Mouse (Mus musculus) CH12.LX (cell line): ENCODE data around the gene Phyhd1. TPM values are rescaled to one million over a fixed set of nuclear protein-coding genes. Genes with fewer than 3 reads are reported as not detected.

Experiments used
- DNase-seq: peaks from one replicate; pipeline ENCODE4 v3.0.0-alpha.2; 2013; ENCODE audit errors: extremely low read depth
- H3K27ac ChIP-seq: 2 replicates; pipeline ENCODE4 v1.5.1; 2012; ENCODE audit warnings: low read depth, mild to moderate bottlenecking, control low read depth, moderate library complexity; ENCODE audit not compliant: insufficient read depth
- H3K27me3 ChIP-seq: replicated peaks from 2 replicates; pipeline ENCODE3; 2012; ENCODE audit warnings: inconsistent platforms
- H3K36me3 ChIP-seq, 2 experiments: replicated peaks in 1 of 2; 2 replicates each; pipeline versions ENCODE3 to v1.6.1; 2012; ENCODE audit warnings: inconsistent platforms in 1 of 2, low read length in 1 of 2, mild to moderate bottlenecking in 1 of 2, mixed read lengths in 1 of 2, moderate library complexity in 1 of 2; ENCODE audit not compliant: control insufficient read depth in 1 of 2, insufficient read depth in 1 of 2
- H3K4me1 ChIP-seq, 2 experiments: 2 replicates each; pipeline ENCODE4 v1.6.1; 2012; ENCODE audit warnings: inconsistent platforms in 1 of 2, moderate library complexity in 1 of 2; ENCODE audit not compliant: insufficient read depth in 2 of 2, control insufficient read depth in 1 of 2
- H3K4me2 ChIP-seq: 2 replicates; pipeline ENCODE4 v1.6.1; 2012; ENCODE audit warnings: low read depth, mild to moderate bottlenecking, control low read depth; ENCODE audit not compliant: poor library complexity, insufficient read depth, severe bottlenecking
- H3K4me3 ChIP-seq, 3 experiments: fragments of 150-350 bp in 1 of 3; sonication (generic) in 1 of 3; replicated peaks in 1 of 3; 2 replicates each; pipeline versions ENCODE3 to v1.5.1; 2011 to 2012; ENCODE audit warnings: low read depth in 2 of 3, low read length in 2 of 3, mild to moderate bottlenecking in 2 of 3, moderate library complexity in 2 of 3, control low read depth in 1 of 3, improper control_type of control experiment in 1 of 3, inconsistent platforms in 1 of 3, mixed read lengths in 1 of 3; ENCODE audit not compliant: poor library complexity in 1 of 3
- H3K79me2 ChIP-seq: replicated peaks from 2 replicates; pipeline ENCODE4 v1.6.1; 2012; ENCODE audit warnings: mild to moderate bottlenecking, moderate library complexity; ENCODE audit not compliant: control insufficient read depth, poor library complexity, insufficient read depth, severe bottlenecking; ENCODE audit errors: extremely low read depth
- H3K9ac ChIP-seq: 2 replicates; pipeline ENCODE4 v1.6.1; 2012; ENCODE audit warnings: low read depth, mild to moderate bottlenecking, control low read depth, moderate library complexity; ENCODE audit not compliant: insufficient read depth
- H3K9me3 ChIP-seq: replicated peaks from 2 replicates; pipeline ENCODE3; 2012; ENCODE audit warnings: low read length, inconsistent platforms, mixed read lengths
- BHLHE40 ChIP-seq: IDR thresholded peaks from 2 replicates; pipeline ENCODE4 v1.6.1; 2011; ENCODE audit warnings: mild to moderate bottlenecking, low read depth, low read length, improper control_type of control experiment
- CHD1 ChIP-seq: IDR thresholded peaks from 2 replicates; pipeline ENCODE4 v1.6.1; 2012; ENCODE audit warnings: low read depth, low read length, improper control_type of control experiment, inconsistent platforms
- CHD2 ChIP-seq: IDR thresholded peaks from 2 replicates; pipeline ENCODE4 v1.6.1; 2011; ENCODE audit warnings: low read length, improper control_type of control experiment
- CTCF ChIP-seq, 2 experiments: IDR thresholded peaks in 1 of 2; conservative IDR thresholded peaks in 1 of 2; 2 replicates each; pipeline ENCODE4 v1.5.1; 2011 to 2012; ENCODE audit warnings: low read depth in 2 of 2, low read length in 2 of 2, improper control_type of control experiment in 1 of 2, inconsistent platforms in 1 of 2, mild to moderate bottlenecking in 1 of 2, moderate library complexity in 1 of 2
- E2F4 ChIP-seq: IDR thresholded peaks from 2 replicates; pipeline ENCODE4 v1.6.1; 2011; ENCODE audit warnings: low read depth, low read length, improper control_type of control experiment; ENCODE audit not compliant: insufficient replicate concordance
- ELF1 ChIP-seq: IDR thresholded peaks from 2 replicates; pipeline ENCODE4 v1.6.1; 2014; ENCODE audit warnings: low read depth, mild to moderate bottlenecking, inconsistent platforms, low read length, improper control_type of control experiment
- EP300 ChIP-seq: IDR thresholded peaks from 2 replicates; pipeline ENCODE4 v1.6.1; 2011; ENCODE audit warnings: low read length, improper control_type of control experiment
- ETS1 ChIP-seq: conservative IDR thresholded peaks from 2 replicates; pipeline ENCODE4 v1.6.1; 2012; ENCODE audit warnings: low read depth, mild to moderate bottlenecking, inconsistent platforms, low read length, improper control_type of control experiment, moderate library complexity
- GABPA ChIP-seq: IDR thresholded peaks from 2 replicates; pipeline ENCODE4 v1.6.1; 2012; ENCODE audit warnings: low read depth, low read length, improper control_type of control experiment, inconsistent platforms; ENCODE audit not compliant: insufficient replicate concordance
- HCFC1 ChIP-seq: IDR thresholded peaks from 2 replicates; pipeline ENCODE4 v1.6.1; 2012; ENCODE audit warnings: low read depth, mild to moderate bottlenecking, inconsistent platforms, low read length, improper control_type of control experiment
- IRF4 ChIP-seq: IDR thresholded peaks from 2 replicates; pipeline ENCODE4 v1.6.1; 2014; ENCODE audit warnings: low read depth, mild to moderate bottlenecking, inconsistent platforms, low read length, improper control_type of control experiment
- JUN ChIP-seq: IDR thresholded peaks from 2 replicates; pipeline ENCODE4 v1.6.1; 2011; ENCODE audit warnings: low read depth, mild to moderate bottlenecking, low read length, improper control_type of control experiment, moderate library complexity; ENCODE audit not compliant: insufficient read depth
- JUND ChIP-seq: conservative IDR thresholded peaks from 2 replicates; pipeline ENCODE4 v1.6.1; 2011; ENCODE audit warnings: low read depth, low read length, improper control_type of control experiment
- KAT2A ChIP-seq: IDR thresholded peaks from 2 replicates; pipeline ENCODE4 v1.6.1; 2012; ENCODE audit warnings: low read length, improper control_type of control experiment, inconsistent platforms; ENCODE audit not compliant: insufficient replicate concordance
- MAFK ChIP-seq: IDR thresholded peaks from 2 replicates; pipeline ENCODE4 v1.6.1; 2011; ENCODE audit warnings: low read length, improper control_type of control experiment; ENCODE audit not compliant: insufficient replicate concordance
- MAX ChIP-seq: IDR thresholded peaks from 2 replicates; pipeline ENCODE4 v1.6.1; 2011; ENCODE audit warnings: low read length, improper control_type of control experiment
- MAZ ChIP-seq: IDR thresholded peaks from 2 replicates; pipeline ENCODE4 v1.6.1; 2012; ENCODE audit warnings: low read depth, mild to moderate bottlenecking, inconsistent platforms, low read length, improper control_type of control experiment, moderate library complexity
- MEF2A ChIP-seq: IDR thresholded peaks from 2 replicates; pipeline ENCODE4 v1.6.1; 2014; ENCODE audit warnings: low read depth, mild to moderate bottlenecking, inconsistent platforms, low read length, improper control_type of control experiment, borderline replicate concordance
- MXI1 ChIP-seq: IDR thresholded peaks from 2 replicates; pipeline ENCODE4 v1.6.1; 2011; ENCODE audit warnings: mild to moderate bottlenecking, low read depth, low read length, improper control_type of control experiment
- MYC ChIP-seq: IDR thresholded peaks from 2 replicates; pipeline ENCODE4 v1.6.1; 2011; ENCODE audit warnings: low read depth, mild to moderate bottlenecking, improper control_type of control experiment, low read length
- NELFE ChIP-seq: IDR thresholded peaks from 2 replicates; pipeline ENCODE4 v1.6.1; 2011; ENCODE audit warnings: low read depth, low read length, improper control_type of control experiment
- NRF1 ChIP-seq: IDR thresholded peaks from 2 replicates; pipeline ENCODE4 v1.6.1; 2014; ENCODE audit warnings: low read depth, mild to moderate bottlenecking, inconsistent platforms, low read length, improper control_type of control experiment, moderate library complexity
- PAX5 ChIP-seq: IDR thresholded peaks from 2 replicates; pipeline ENCODE4 v1.6.1; 2012; ENCODE audit warnings: low read length, inconsistent platforms, mixed read lengths
- POLR2A ChIP-seq: IDR thresholded peaks from 2 replicates; pipeline ENCODE4 v1.6.1; 2011; ENCODE audit warnings: low read depth, mild to moderate bottlenecking, improper control_type of control experiment, low read length
- POLR2AphosphoS2 ChIP-seq: IDR thresholded peaks from 2 replicates; pipeline ENCODE4 v1.6.1; 2011; ENCODE audit warnings: low read depth, low read length, improper control_type of control experiment
- RAD21 ChIP-seq: IDR thresholded peaks from 2 replicates; pipeline ENCODE4 v1.6.1; 2011; ENCODE audit warnings: low read depth, mild to moderate bottlenecking, low read length, improper control_type of control experiment, moderate library complexity
- RCOR1 ChIP-seq: conservative IDR thresholded peaks from 2 replicates; pipeline ENCODE4 v1.6.1; 2012; ENCODE audit warnings: low read depth, mild to moderate bottlenecking, inconsistent platforms, low read length, improper control_type of control experiment
- SIN3A ChIP-seq: IDR thresholded peaks from 2 replicates; pipeline ENCODE4 v1.6.1; 2012; ENCODE audit warnings: low read length, improper control_type of control experiment, inconsistent platforms
- SMC3 ChIP-seq: IDR thresholded peaks from 2 replicates; pipeline ENCODE4 v1.6.1; 2011; ENCODE audit warnings: low read depth, low read length, improper control_type of control experiment
- TBP ChIP-seq: conservative IDR thresholded peaks from 2 replicates; pipeline ENCODE4 v1.6.1; 2011; ENCODE audit warnings: low read depth, low read length, improper control_type of control experiment
- TCF12 ChIP-seq: IDR thresholded peaks from 2 replicates; pipeline ENCODE4 v1.6.1; 2014; ENCODE audit warnings: low read depth, mild to moderate bottlenecking, inconsistent platforms, low read length, improper control_type of control experiment
- UBTF ChIP-seq: IDR thresholded peaks from 2 replicates; pipeline ENCODE4 v1.6.1; 2012; ENCODE audit warnings: low read depth, mild to moderate bottlenecking, inconsistent platforms, low read length, improper control_type of control experiment, moderate library complexity
- USF1 ChIP-seq: IDR thresholded peaks from 2 replicates; pipeline ENCODE4 v1.6.1; 2014; ENCODE audit warnings: low read depth, mild to moderate bottlenecking, inconsistent platforms, low read length, improper control_type of control experiment
- USF2 ChIP-seq: conservative IDR thresholded peaks from 2 replicates; pipeline ENCODE4 v1.6.1; 2011; ENCODE audit warnings: low read depth, low read length, improper control_type of control experiment
- ZC3H11A ChIP-seq: IDR thresholded peaks from 2 replicates; pipeline ENCODE4 v1.6.1; 2012; ENCODE audit warnings: low read depth, mild to moderate bottlenecking, inconsistent platforms, low read length, improper control_type of control experiment
- ZKSCAN1 ChIP-seq: IDR thresholded peaks from 2 replicates; pipeline ENCODE4 v1.6.1; 2012; ENCODE audit warnings: low read depth, inconsistent platforms, low read length, improper control_type of control experiment, borderline replicate concordance
- ZMIZ1 ChIP-seq: IDR thresholded peaks from 2 replicates; pipeline ENCODE4 v1.6.1; 2012; ENCODE audit warnings: low read depth, mild to moderate bottlenecking, inconsistent platforms, low read length, improper control_type of control experiment
- ZNF384 ChIP-seq: IDR thresholded peaks from 2 replicates; pipeline ENCODE4 v1.6.1; 2012; ENCODE audit warnings: low read depth, low read length, improper control_type of control experiment, inconsistent platforms
- dilution Hi-C: fragments of 300-500 bp; cut with MboI; formaldehyde crosslinking; loops from 2 replicates; pipeline ENCODE4 v1.14.3; 2020; ENCODE audit warnings: low sequenced_read_pairs; ENCODE audit not compliant: extremely low pct_unique_long_range_greater_than_20kb, extremely low pct_ligation_motif_present
- in situ Hi-C: fragments of 300-500 bp; cut with MboI; formaldehyde crosslinking; loops from 3 replicates; pipeline ENCODE4 v1.14.3; 2019; ENCODE audit warnings: low sequenced_read_pairs, low pct_ligation_motif_present, low pct_unique_long_range_greater_than_20kb, mixed read lengths
- polyA plus RNA-seq: library from polyadenylated mRNA; unstranded; fragments of >175 nt; gene quantifications from 2 replicates; pipeline ENCODE4 v1.2.1, GENCODE M21; 2012; ENCODE audit warnings: low read depth; ENCODE audit not compliant: insufficient read length
- total RNA-seq, 2 experiments: library from RNA; depleted of rRNA; stranded (reverse); fragments of 300-350 nt in 1 of 2; fragments of >200 nt in 1 of 2; gene quantifications; 2 replicates each; pipeline ENCODE4 v1.2.3; 2012 to 2014

The Phyhd1 gene
- total and polyA plus RNA-seq, 3 experiments: 7.1 to 9.7 (median 8.9) TPM

DNA sequence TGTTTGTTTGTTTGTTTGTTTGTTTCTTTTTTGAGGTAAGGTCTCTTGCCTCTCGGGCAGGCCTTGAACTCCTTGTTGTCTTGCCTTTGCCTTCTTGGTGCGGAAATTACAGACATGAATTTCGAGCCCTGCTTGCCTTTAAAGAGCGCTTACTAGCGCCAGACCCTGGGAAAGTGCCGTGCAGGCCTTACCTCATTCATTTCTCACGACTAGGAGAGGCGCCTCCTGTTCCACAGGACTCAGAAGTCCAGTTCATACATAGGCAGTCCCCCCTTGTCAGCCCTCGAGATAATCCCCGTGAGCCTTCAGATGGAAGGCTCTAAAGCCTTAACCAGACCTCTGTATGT, 21.0 kb downstream of the Phyhd1 start:
- Histone ChIP-seq H3K79me2 (peaks cover 50% of the 10 kb centered on the region), H3K27me3 (no peaks in the 10 kb centered on the region), H3K36me3 (peaks cover 7 to 38% of the 10 kb centered on the region in 2 experiments), H3K4me1 (peaks cover 8 to 31% of the 10 kb centered on the region in 2 experiments), H3K4me3 (peak overlapping the region; percentile 97 to 99 (median 99)), H3K9me3 (no peaks in the 10 kb centered on the region), H3K4me2 (peak overlapping the region; percentile 94), H3K9ac (peak overlapping the region; percentile 91), H3K27ac (no peak overlapping the region)
- dilution Hi-C loops (no loop called here), in situ Hi-C loops (loop anchor here (5.0 kb wide), 1 partner anchor 100 kb away; no protein-coding TSS in a partner anchor)
- no peak; the same call in 1 of the 2 replicates for TF ChIP-seq ELF1
- no peak for TF ChIP-seq POLR2A
- no peak for TF ChIP-seq POLR2AphosphoS2
- no peak for TF ChIP-seq ZMIZ1
- TF ChIP-seq UBTF: no peak
- TF ChIP-seq RAD21: no peak
- TF ChIP-seq JUND: 0 out of 2 replicates have a peak, but pooled peaks have one; percentile 20
- TF ChIP-seq CTCF (conservative IDR thresholded peaks at IDR 0.05 in 1 of 2, IDR thresholded peaks at IDR 0.05 in 1 of 2; ENCODE audit: low read depth in 2 of 2, low read length in 2 of 2): peak in 1 of 2 experiments; percentile 31; a peak in 2 of 4 replicates
- no peak for TF ChIP-seq NRF1
- TF ChIP-seq USF2: no peak
- TF ChIP-seq EP300: no peak
- TF ChIP-seq RCOR1: no peak
- TF ChIP-seq ZKSCAN1: no peak
- no peak for TF ChIP-seq JUN
- TF ChIP-seq CHD1: 0 out of 2 replicates have a peak, but pooled peaks have one; percentile 12
- TF ChIP-seq BHLHE40: no peak
- no peak for TF ChIP-seq HCFC1
- TF ChIP-seq KAT2A: no peak
- no peak for TF ChIP-seq CHD2
- no peak for TF ChIP-seq MEF2A
- TF ChIP-seq MAFK: no peak
- no peak for TF ChIP-seq E2F4
- TF ChIP-seq ZNF384: no peak
- TF ChIP-seq GABPA: no peak
- no peak for TF ChIP-seq MYC
- TF ChIP-seq MAZ: no peak
- TF ChIP-seq MXI1: no peak; the same call in none of the 2 replicates
- TF ChIP-seq ETS1: no peak
- no peak for TF ChIP-seq IRF4
- 0 out of 2 replicates have a peak, but pooled peaks have one; percentile 27 for TF ChIP-seq TBP
- TF ChIP-seq USF1: no peak
- no peak for TF ChIP-seq PAX5
- TF ChIP-seq SIN3A: peak; percentile 8; the same call in 1 of the 2 replicates
- no peak for TF ChIP-seq MAX
- TF ChIP-seq TCF12: 0 out of 2 replicates have a peak, but pooled peaks have one; percentile 24
- TF ChIP-seq NELFE: peak; percentile 40
- TF ChIP-seq ZC3H11A: no peak
- no peak for TF ChIP-seq SMC3
- peak; percentile 52 for DNase-seq
